Mouse (Mus musculus) monocyte, adult 5-6 weeks (primary cell): ENCODE results near the gene Cd300ld4. TPM values are rescaled to one million over a fixed set of nuclear protein-coding genes. Genes with fewer than 3 reads are reported as not detected.

Source experiments
- ATAC-seq: fragments of 153-309, 156-312 bp; replicated peaks from 2 replicates; pipeline ENCODE4 v1.8.0; 2017; ENCODE audit warnings: mild to moderate bottlenecking; ENCODE audit not compliant: low TSS enrichment, insufficient number of reproducible peaks, severe bottlenecking, poor library complexity, low FRiP score
- total RNA-seq: library from RNA; stranded (forward); fragments of 200-1000, 200-491, 200-594 nt; gene quantifications from 3 replicates; pipeline ENCODE4 v1.2.3, GENCODE M21; 2017

The Cd300ld4 gene
- total RNA-seq, 1 experiment from 2014 or later = not detected

- ATAC-seq = peak; percentile 64
Observed at GRCm38 (mm10) chr11:114989793-114990192, 37.0 kb downstream of the Cd300ld4 start, which contains the start of gene Cd300ld. TSS of gene Cd300ld (minus strand) at chr11:114989922.

- peak; percentile 93 for ATAC-seq
Observed at GRCm38 (mm10) chr11:114981866-114982265, 44.9 kb downstream of the Cd300ld4 start.

- no peak for ATAC-seq
Observed at GRCm38 (mm10) chr11:114972726-114973125, 54.1 kb downstream of the Cd300ld4 start.

Other genes with a start within 250 kb of the Cd300ld4 start
- gene Btbd17, start 231.1 kb downstream of the Cd300ld4 start, total RNA-seq = not detected in 3 replicates
- gene Gpr142, start 228.1 kb downstream of the Cd300ld4 start, total RNA-seq = not detected in 3 replicates
- gene Gprc5c, start 175.9 kb downstream of the Cd300ld4 start, total RNA-seq = 0.78 to 3.1 TPM (median 1.9 TPM) in 3 replicates
- 204 to 286 TPM (median 215 TPM) in 3 replicates for gene Cd300a, start 137.0 kb downstream of the Cd300ld4 start, total RNA-seq
- 53.2 to 124 TPM (median 94.6 TPM) in 3 replicates for gene Cd300lb, start 92.6 kb downstream of the Cd300ld4 start, total RNA-seq
- gene Cd300c, start 57.9 kb downstream of the Cd300ld4 start, total RNA-seq = 3.5 TPM in 1 of 3 replicates, not detected in the others
- gene Cd300ld, start 37.1 kb downstream of the Cd300ld4 start, total RNA-seq = 282 to 497 TPM (median 452 TPM) in 3 replicates
- gene Cd300c2, start 25.1 kb downstream of the Cd300ld4 start, total RNA-seq = 183 to 300 TPM (median 291 TPM) in 3 replicates
- gene Cd300ld2, start 10.8 kb downstream of the Cd300ld4 start, total RNA-seq = not detected in 3 replicates
- gene Cd300ld5, start 10.8 kb upstream of the Cd300ld4 start, total RNA-seq = not detected in 3 replicates
- gene Cd300ld3, start 21.4 kb upstream of the Cd300ld4 start, total RNA-seq = 358 to 471 TPM (median 466 TPM) in 3 replicates
- gene Cd300e, start 35.2 kb upstream of the Cd300ld4 start, total RNA-seq = 160 to 198 TPM (median 162 TPM) in 3 replicates
- 31.7 to 64.8 TPM (median 33.2 TPM) in 3 replicates for gene Rab37, start 64.4 kb upstream of the Cd300ld4 start, total RNA-seq
- gene Cd300lf, start 107.0 kb upstream of the Cd300ld4 start, total RNA-seq = 20.4 to 32.5 TPM (median 25.8 TPM) in 3 replicates
- 65.9 to 104 TPM (median 70.4 TPM) in 3 replicates for gene Slc9a3r1, start 136.3 kb upstream of the Cd300ld4 start, total RNA-seq
- gene Tmem104, start 160.5 kb upstream of the Cd300ld4 start, total RNA-seq = 12.1 to 32.4 TPM (median 17.3 TPM) in 3 replicates
- 25.4 to 39.9 TPM (median 37.8 TPM) in 3 replicates for gene Nat9, start 160.8 kb upstream of the Cd300ld4 start, total RNA-seq
- gene Grin2c, start 240.2 kb upstream of the Cd300ld4 start, total RNA-seq = not detected in 3 replicates